In genomic region chr8:34397583-34398411, GRCm38 (mm10) we compare ENCODE assay signal across 7 mouse cellular contexts.
A peak's percentile ranks its signal among the peaks of the same experiment; 100 is the strongest.
DNase-seq lines count a peak whose midpoint lies in the region; ATAC-seq and TF ChIP-seq lines count a peak whose summit lies in the region.

No protein-coding gene starts in this region.

- no peak for TF ChIP-seq CTCF in lung, adult 2 months (IDR thresholded peaks at IDR 0.05; ENCODE audit: insufficient read depth, low read length)

- peak overlapping the region; percentile 81 for H3K27ac ChIP-seq in forebrain, embryonic 14.5 days (ENCODE audit: low read depth, low read length)

- peak overlapping the region; percentile 30; the same call in 1 of the 2 replicates for H3K9ac ChIP-seq in forebrain, embryonic 14.5 days (ENCODE audit: low read length)

- TF ChIP-seq POLR2A in lung, adult 2 months (IDR thresholded peaks at IDR 0.05; ENCODE audit: borderline replicate concordance, extremely low read depth, low read depth, low read length): no peak

- no peaks in the 10 kb centered on the region for H3K36me3 ChIP-seq in forebrain, embryonic 14.5 days (ENCODE audit: control insufficient read depth, insufficient read depth, low read length)

- H3K27me3 ChIP-seq in forebrain, embryonic 14.5 days (replicated peaks; ENCODE audit: control insufficient read depth, insufficient read depth, low read length): no peaks in the 10 kb centered on the region

- DNase-seq in A20 (ENCODE audit: low read depth, low spot score): peak; percentile 52
- peak; percentile 75 for DNase-seq in CD4-positive, CD25-positive, alpha-beta regulatory T cell, adult 2 months (ENCODE audit: low read depth, low spot score)
- DNase-seq in forebrain, embryonic 14.5 days (ENCODE audit: low spot score): peak; percentile 86
- DNase-seq in lung, adult 2 months: peak; percentile 11
- peak; percentile 47 for DNase-seq in retina, postnatal 1 day
- no peak for DNase-seq in frontal cortex, postnatal 14 days (ENCODE audit: low spot score in 2 of 2)
- no peak for DNase-seq in kidney, adult 9 months

- H3K4me3 ChIP-seq in forebrain, embryonic 14.5 days (ENCODE audit: low read depth, low read length): no peak overlapping the region
- no peak overlapping the region for H3K4me3 ChIP-seq in lung, adult 2 months (replicated peaks; ENCODE audit: extremely low read depth, low read depth, low read length)

- peaks cover 12% of the 10 kb centered on the region for H3K4me1 ChIP-seq in forebrain, embryonic 14.5 days (ENCODE audit: control insufficient read depth, insufficient read depth, low read length)
- no peaks in the 10 kb centered on the region for H3K4me1 ChIP-seq in lung, adult 2 months (ENCODE audit: control insufficient read depth, insufficient read depth, low read length)

- peak; percentile 72 for ATAC-seq in forebrain, embryonic 14.5 days

- WGBS in forebrain, embryonic 14.5 days: 18% methylated on average over 21 of the region's 23 CpGs
- WGBS in lung, adult 2 months: 30% methylated on average over 23 of the region's 23 CpGs

- H3K4me2 ChIP-seq in forebrain, embryonic 14.5 days (ENCODE audit: low read length): peak overlapping the region; percentile 38

- no peaks in the 10 kb centered on the region for H3K9me3 ChIP-seq in forebrain, embryonic 14.5 days (replicated peaks; ENCODE audit: control insufficient read depth, low read length)

Comparison
In these comparisons a context has a peak if more than half of its experiments do, and no peak if none do; other contexts are left out.
1. DNase-seq: peak in A20 (single experiment), CD4-positive, CD25-positive, alpha-beta regulatory T cell, adult 2 months (single experiment), forebrain, embryonic 14.5 days (single experiment), lung, adult 2 months (single experiment) and retina, postnatal 1 day (single experiment); none in frontal cortex, postnatal 14 days (0 of 2) and kidney, adult 9 months (single experiment).